Mouse (Mus musculus) embryonic facial prominence, embryonic 12.5 days (tissue): ENCODE measurements at regions not wholly inside any gene's neighbourhood (a gene's known extent, or its start where the extent isn't known, plus 50 kb on each side); places are given as distances from the start of the nearest gene placed in this dataset.

Source experiments
- ATAC-seq: fragments of 200-750 bp; cut with Nextera tagmentation; 2 replicates; pipeline ENCODE4 v1.8.0; 2017; ENCODE audit not compliant: insufficient number of reproducible peaks, insufficient read depth, low FRiP score, low TSS enrichment
- H3K27ac ChIP-seq: fragments of 300-500 bp; sonication (generic); 2 replicates; pipeline ENCODE4 v1.5.1; 2016; ENCODE audit warnings: mild to moderate bottlenecking
- H3K27me3 ChIP-seq: fragments of 300-500 bp; sonication (generic); 2 replicates; pipeline ENCODE4 v1.6.1; 2016; ENCODE audit warnings: mild to moderate bottlenecking, moderate library complexity
- H3K36me3 ChIP-seq: fragments of 300-500 bp; sonication (generic); 2 replicates; pipeline ENCODE4 v1.6.1; 2016; ENCODE audit warnings: mild to moderate bottlenecking
- H3K4me1 ChIP-seq: fragments of 300-500 bp; sonication (generic); 2 replicates; pipeline ENCODE4 v1.6.1; 2016
- H3K4me2 ChIP-seq: fragments of 300-500 bp; sonication (generic); replicated peaks from 2 replicates; pipeline ENCODE4 v1.6.1; 2016; ENCODE audit warnings: mild to moderate bottlenecking, moderate library complexity
- H3K4me3 ChIP-seq: fragments of 300-500 bp; sonication (generic); 2 replicates; pipeline ENCODE4 v1.5.1; 2016; ENCODE audit warnings: mild to moderate bottlenecking
- H3K9ac ChIP-seq: fragments of 300-500 bp; sonication (generic); 2 replicates; pipeline ENCODE4 v1.6.1; 2016; ENCODE audit warnings: mild to moderate bottlenecking, moderate library complexity
- H3K9me3 ChIP-seq: fragments of 300-500 bp; sonication (generic); 2 replicates; pipeline ENCODE4 v1.6.1; 2016; ENCODE audit warnings: mild to moderate bottlenecking, moderate library complexity
- WGBS: fragments of 180-500 bp; shearing (Covaris S2); methylation state at CpG from one replicate; pipeline ENCODE4 v1.1.7; 2016; 5-methylcytosine and 5-hydroxymethylcytosine counted together

DNA sequence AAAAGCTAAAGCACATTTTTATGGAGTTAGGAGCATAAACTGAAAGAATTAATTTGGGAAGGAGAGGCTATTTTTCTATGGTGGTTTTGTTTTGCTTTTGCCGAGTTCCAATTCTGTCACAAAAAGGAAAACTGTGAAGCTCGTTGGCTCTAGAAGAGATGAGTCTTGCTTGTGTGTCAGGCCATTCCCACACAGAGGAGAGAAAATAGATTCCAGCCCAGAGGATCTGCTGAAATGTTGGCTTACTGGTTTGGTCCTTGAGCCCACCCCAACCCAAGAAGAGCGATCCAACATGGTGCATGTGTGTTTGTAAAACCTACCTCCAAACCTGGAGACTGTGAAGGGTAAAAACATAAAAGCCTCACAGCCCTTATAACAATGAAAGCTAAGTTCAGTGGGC lies 138.0 kb downstream of the Lmo4 start:
- Histone ChIP-seq H3K27ac (no peak overlapping the region), H3K27me3 (no peaks in the 10 kb centered on the region), H3K9me3 (no peaks in the 10 kb centered on the region), H3K9ac (no peak overlapping the region), H3K4me3 (no peak overlapping the region), H3K4me1 (no peaks in the 10 kb centered on the region), H3K36me3 (no peaks in the 10 kb centered on the region), H3K4me2 (no peak overlapping the region)
- 83% methylated on average over 3 of the region's 3 CpGs for WGBS
- no peak for ATAC-seq

DNA sequence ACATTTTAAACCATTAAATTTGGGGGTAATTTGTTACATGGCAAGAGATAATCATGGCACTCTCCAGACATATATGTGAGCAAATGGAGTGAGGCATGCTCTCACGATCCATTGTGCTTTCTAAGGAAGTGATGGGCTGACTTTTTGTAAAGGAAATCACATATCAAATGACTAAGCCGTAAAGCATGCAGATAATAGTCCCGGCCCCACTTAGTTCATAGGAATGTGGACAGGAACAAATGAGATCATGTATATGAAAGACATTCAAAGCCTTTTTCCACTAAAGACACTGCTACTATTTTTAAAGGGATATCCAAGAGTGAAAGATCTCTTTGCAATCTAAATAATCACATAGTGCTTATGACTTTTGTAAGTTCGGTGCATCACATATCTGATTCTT lies 146.9 kb downstream of the Lmo4 start:
- Histone ChIP-seq H3K27ac (no peak overlapping the region), H3K4me2 (no peak overlapping the region), H3K36me3 (no peaks in the 10 kb centered on the region), H3K9me3 (no peaks in the 10 kb centered on the region), H3K4me3 (no peak overlapping the region), H3K9ac (no peak overlapping the region), H3K4me1 (no peaks in the 10 kb centered on the region; the same call in 1 of the 2 replicates), H3K27me3 (no peaks in the 10 kb centered on the region)
- 59% methylated on average over 4 of the region's 4 CpGs for WGBS
- ATAC-seq: no peak

DNA sequence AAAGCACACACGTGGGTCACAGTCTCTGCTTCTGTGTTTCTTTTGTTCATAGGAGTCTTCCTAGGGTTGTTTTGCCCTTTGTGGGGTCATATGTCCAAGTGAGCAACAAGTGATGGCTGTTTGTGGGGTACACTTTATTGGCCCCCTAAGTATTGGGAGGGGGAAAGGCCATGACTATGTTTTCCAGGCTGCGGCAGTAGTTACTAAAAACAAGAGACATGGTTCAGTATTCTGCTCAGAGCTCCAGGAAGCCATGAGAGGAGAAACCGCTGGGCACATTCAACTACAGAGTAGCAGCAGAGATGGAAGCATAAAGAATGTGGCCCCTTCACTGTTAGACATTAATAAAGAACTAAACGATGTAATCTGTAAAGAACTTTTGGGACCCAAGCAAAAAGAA lies 154.7 kb downstream of the Lmo4 start:
- no peak overlapping the region for H3K9ac ChIP-seq
- H3K36me3 ChIP-seq: no peaks in the 10 kb centered on the region
- ATAC-seq: no peak
- no peak overlapping the region for H3K4me3 ChIP-seq
- no peak overlapping the region for H3K27ac ChIP-seq
- no peaks in the 10 kb centered on the region for H3K27me3 ChIP-seq
- 0 out of 2 replicates have a peak, but pooled peaks cover 2% of the 10 kb centered on the region for H3K4me1 ChIP-seq
- no peak overlapping the region for H3K4me2 ChIP-seq
- no peaks in the 10 kb centered on the region for H3K9me3 ChIP-seq
- 74% methylated on average over 4 of the region's 4 CpGs for whole genome bisulfite sequencing

DNA sequence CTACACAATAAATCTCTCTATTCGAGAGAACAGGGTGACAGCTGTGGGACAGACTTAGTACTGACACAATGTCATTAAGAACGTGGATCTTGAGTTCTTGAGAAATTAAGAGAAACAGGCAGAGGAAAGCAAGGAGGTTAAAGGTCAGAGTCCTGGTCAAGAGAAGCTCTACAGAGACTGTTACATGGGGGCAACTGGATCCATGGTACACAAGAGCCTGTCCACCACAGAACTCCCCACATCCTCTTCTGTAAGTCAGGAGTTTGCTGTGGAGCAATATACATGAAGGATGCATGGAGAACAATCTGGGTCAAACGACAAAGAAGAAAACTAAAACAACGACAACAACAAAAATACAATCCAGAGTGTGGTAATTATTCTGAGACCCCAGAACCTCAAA lies 155.8 kb downstream of the Lmo4 start:
- no peak overlapping the region for H3K27ac ChIP-seq

DNA sequence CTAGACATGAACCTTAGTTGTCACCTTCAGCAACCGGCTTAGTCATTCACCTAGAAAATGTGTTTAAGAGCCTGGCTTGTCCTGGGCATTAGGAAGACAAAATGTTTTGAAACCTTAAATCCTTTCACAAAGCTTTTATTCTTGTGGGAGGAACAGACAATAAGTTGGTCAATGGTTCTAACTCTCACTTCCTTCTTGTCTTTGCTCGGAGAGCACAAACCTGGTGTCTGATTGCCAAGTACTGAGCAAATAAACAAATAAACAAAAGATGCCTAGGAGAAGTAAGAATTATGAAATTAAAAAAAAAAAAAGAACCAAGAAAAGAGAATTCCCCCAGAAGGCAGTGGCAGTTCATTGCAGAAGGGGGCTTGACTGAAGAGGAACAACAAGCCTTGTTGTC lies 160.7 kb downstream of the Lmo4 start:
- Histone ChIP-seq H3K27ac (no peak overlapping the region), H3K36me3 (no peaks in the 10 kb centered on the region), H3K27me3 (no peaks in the 10 kb centered on the region), H3K4me1 (peaks cover 4% of the 10 kb centered on the region; the same call in 1 of the 2 replicates), H3K4me2 (no peak overlapping the region), H3K4me3 (no peak overlapping the region), H3K9me3 (no peaks in the 10 kb centered on the region), H3K9ac (no peak overlapping the region)
- no peak for ATAC-seq
- 76% methylated on average over 2 of the region's 2 CpGs for WGBS

More for the DNA sequence above, 155.8 kb downstream of the Lmo4 start:
- Histone ChIP-seq H3K9ac (no peak overlapping the region), H3K9me3 (no peaks in the 10 kb centered on the region), H3K4me1 (0 out of 2 replicates have a peak, but pooled peaks cover 2% of the 10 kb centered on the region), H3K4me3 (no peak overlapping the region), H3K36me3 (no peaks in the 10 kb centered on the region), H3K4me2 (no peak overlapping the region), H3K27me3 (no peaks in the 10 kb centered on the region)
- 44% methylated on average over 4 of the region's 4 CpGs for WGBS
- ATAC-seq: no peak

DNA sequence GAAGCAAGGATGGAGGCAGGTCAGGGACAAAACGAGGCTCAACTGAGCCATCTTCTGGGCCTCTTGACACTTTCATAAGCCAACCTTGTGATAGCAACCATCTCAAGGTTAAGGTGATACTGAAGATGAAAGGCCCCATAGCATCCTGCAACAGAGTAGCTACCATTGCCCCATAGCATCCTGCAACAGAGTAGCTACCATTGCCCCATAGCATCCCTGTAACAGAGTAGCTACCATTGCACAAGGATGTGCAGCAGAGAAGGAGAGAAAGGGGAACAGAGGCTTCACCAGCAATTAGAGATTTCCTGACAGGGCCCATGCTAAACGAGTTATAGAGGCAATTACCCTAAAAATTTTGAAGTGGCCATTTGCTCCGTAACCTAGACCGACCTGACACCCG lies 163.2 kb downstream of the Lmo4 start:
- H3K4me2 ChIP-seq: no peak overlapping the region
- 71% methylated on average over 5 of the region's 5 CpGs for WGBS
- no peak overlapping the region for H3K9ac ChIP-seq
- H3K4me1 ChIP-seq: peaks cover 4% of the 10 kb centered on the region; the same call in 1 of the 2 replicates
- H3K36me3 ChIP-seq: no peaks in the 10 kb centered on the region
- no peaks in the 10 kb centered on the region for H3K9me3 ChIP-seq
- no peak overlapping the region for H3K27ac ChIP-seq
- no peak overlapping the region for H3K4me3 ChIP-seq
- no peaks in the 10 kb centered on the region for H3K27me3 ChIP-seq
- ATAC-seq: no peak

DNA sequence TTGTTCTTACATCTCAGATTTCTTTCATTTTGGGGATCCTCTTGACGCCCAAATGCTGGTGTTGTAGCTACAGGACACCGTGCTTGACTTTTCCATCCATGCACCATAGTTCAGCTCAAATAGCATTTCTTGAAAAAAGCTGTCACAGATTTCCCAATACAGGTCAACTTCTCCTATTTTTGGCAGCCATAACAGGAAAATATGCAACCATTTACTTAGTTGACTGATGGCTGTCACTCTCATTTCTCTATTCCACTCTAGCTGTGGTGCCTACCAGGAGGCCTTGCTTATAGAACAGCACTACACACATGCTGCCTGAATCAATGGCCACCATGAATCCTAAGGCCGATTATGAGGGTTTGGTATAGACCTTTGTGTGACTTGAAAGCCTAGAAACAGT lies 165.5 kb downstream of the Lmo4 start:
- H3K27me3 ChIP-seq: no peaks in the 10 kb centered on the region
- ATAC-seq: no peak
- H3K9me3 ChIP-seq: no peaks in the 10 kb centered on the region
- no peak overlapping the region for H3K27ac ChIP-seq
- WGBS: 91% methylated on average over 3 of the region's 3 CpGs
- no peaks in the 10 kb centered on the region for H3K36me3 ChIP-seq
- peaks cover 4% of the 10 kb centered on the region; the same call in 1 of the 2 replicates for H3K4me1 ChIP-seq
- no peak overlapping the region for H3K4me3 ChIP-seq
- no peak overlapping the region for H3K4me2 ChIP-seq
- no peak overlapping the region for H3K9ac ChIP-seq

DNA sequence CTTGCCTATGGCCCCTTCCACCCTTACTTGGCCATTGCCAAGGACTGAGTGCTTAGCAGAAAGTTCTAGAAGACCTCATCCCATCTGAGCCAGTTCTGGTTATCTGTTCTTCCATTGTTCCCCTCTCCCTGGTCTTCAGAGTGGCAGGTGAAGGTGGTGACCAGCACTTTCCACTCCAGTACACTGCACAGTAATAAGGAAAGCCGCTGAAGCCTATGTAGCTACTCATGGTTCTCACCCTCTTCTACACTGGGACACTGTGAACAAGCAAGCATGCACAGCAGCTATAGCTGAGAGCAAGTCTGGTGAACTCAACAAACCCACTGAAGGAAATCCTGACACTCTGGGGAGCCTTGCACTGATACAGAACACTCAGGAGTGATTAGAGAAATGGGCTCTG lies 175.4 kb downstream of the Lmo4 start:
- no peak overlapping the region for H3K27ac ChIP-seq

DNA sequence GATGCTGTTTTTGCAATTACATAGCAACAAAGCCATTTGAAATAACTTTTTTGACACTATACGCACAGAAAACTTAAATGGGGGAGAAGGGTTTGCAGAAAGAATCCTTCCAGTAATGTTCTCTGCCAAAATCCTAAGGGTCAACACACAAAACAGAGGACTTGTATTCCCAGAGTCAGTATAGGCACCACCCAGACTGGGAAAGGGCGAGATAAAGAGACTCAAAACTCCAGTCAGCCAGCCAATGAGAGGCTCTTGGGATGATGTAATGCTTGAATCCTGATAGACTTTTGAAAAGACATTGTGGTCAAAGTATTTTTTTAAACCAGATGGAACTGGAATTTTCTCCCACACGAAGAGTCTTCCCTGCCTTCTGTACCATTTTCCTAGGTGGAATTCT lies 175.9 kb downstream of the Lmo4 start:
- no peak overlapping the region for H3K4me2 ChIP-seq
- ATAC-seq: no peak
- H3K4me3 ChIP-seq: no peak overlapping the region
- H3K9me3 ChIP-seq: no peaks in the 10 kb centered on the region
- no peaks in the 10 kb centered on the region for H3K36me3 ChIP-seq
- WGBS: 81% methylated on average over 3 of the region's 3 CpGs
- no peaks in the 10 kb centered on the region for H3K4me1 ChIP-seq
- H3K27ac ChIP-seq: no peak overlapping the region
- H3K9ac ChIP-seq: no peak overlapping the region
- H3K27me3 ChIP-seq: no peaks in the 10 kb centered on the region

More for the DNA sequence above, 175.4 kb downstream of the Lmo4 start:
- no peak for ATAC-seq
- WGBS: 96% methylated on average over 1 of the region's 1 CpGs
- H3K27me3 ChIP-seq: no peaks in the 10 kb centered on the region
- H3K9me3 ChIP-seq: no peaks in the 10 kb centered on the region
- H3K4me2 ChIP-seq: no peak overlapping the region
- H3K4me3 ChIP-seq: no peak overlapping the region
- H3K4me1 ChIP-seq: no peaks in the 10 kb centered on the region
- no peak overlapping the region for H3K9ac ChIP-seq
- no peaks in the 10 kb centered on the region for H3K36me3 ChIP-seq

DNA sequence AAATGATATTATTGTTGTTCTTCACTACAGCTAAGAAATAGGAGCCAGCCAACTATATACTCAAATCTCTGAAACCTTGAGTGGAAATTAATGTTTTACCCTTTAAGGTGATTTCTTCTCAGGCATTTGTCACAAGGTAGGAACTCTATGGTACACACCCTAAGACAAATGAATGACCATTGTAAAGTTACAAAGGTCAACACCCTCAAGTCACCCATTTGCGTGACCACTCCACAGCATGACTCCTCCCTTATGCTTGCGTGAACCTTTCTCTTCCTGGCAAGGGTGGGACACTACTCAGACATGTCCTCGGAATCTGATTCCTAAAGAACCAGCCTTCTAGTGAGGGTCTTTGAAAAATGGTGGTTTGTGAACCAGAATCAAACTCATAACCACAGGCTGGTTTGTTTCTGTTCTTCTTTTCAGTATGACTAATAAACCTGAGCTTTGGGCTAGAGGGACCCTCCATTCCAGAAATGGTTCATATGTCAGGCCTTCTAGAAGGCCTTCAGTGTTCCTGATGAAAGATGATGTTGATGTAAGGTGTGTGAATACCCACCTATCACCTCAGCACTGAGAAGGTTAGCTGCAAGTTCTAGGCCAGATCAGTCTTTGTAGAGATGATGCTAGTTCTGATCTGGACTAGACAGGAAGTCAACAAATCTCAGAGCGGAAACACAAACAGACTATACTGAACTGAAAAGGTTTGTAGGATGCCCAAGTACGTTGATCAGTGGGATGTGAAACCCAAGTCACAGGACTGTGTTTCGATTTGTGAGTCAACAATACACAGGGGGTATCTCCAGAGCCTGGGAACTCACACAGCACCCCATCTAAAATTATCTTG lies 177.7 kb downstream of the Lmo4 start:
- Histone ChIP-seq H3K9me3 (no peaks in the 10 kb centered on the region), H3K9ac (no peak overlapping the region), H3K36me3 (no peaks in the 10 kb centered on the region), H3K4me3 (no peak overlapping the region), H3K4me1 (no peaks in the 10 kb centered on the region), H3K4me2 (no peak overlapping the region), H3K27me3 (no peaks in the 10 kb centered on the region), H3K27ac (no peak overlapping the region)
- WGBS: 87% methylated on average over 6 of the region's 6 CpGs
- no peak for ATAC-seq

DNA sequence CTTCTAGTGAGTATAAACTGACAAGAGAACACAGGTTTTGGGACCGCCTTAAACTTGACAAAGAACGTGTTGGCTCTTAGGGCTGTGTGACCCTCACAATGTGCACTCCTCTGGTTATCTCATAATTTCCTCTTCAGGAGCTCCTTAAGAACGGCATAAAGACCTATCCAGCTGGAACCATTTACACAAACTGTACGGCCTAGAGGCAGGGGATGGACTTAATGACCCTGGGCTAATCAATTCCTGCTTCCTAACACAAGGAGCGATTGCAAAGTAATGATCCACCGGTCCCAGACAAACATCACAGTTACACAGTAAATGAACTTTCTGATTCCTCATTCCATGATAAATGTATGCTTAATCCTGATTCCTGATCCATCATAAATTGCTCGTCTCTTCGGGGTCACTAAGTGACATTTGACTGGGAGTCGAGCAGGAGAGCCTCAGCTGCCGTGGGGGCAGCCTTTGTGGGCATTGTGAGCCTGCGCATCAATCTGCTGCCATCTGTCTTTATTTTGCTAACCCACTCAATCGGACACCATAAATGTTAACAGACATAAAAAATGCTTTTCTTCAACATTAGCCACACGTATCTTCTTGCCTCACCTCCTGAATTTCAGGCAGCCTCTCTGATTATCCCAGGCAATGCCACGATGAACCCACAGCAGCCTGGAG lies 179.4 kb downstream of the Lmo4 start:
- Histone ChIP-seq H3K4me2 (no peak overlapping the region), H3K27ac (no peak overlapping the region), H3K27me3 (no peaks in the 10 kb centered on the region), H3K36me3 (no peaks in the 10 kb centered on the region), H3K4me1 (peaks cover 2% of the 10 kb centered on the region; the same call in 1 of the 2 replicates), H3K9me3 (no peaks in the 10 kb centered on the region), H3K9ac (no peak overlapping the region), H3K4me3 (no peak overlapping the region)
- no peak for ATAC-seq
- 34% methylated on average over 14 of the region's 14 CpGs for WGBS

DNA sequence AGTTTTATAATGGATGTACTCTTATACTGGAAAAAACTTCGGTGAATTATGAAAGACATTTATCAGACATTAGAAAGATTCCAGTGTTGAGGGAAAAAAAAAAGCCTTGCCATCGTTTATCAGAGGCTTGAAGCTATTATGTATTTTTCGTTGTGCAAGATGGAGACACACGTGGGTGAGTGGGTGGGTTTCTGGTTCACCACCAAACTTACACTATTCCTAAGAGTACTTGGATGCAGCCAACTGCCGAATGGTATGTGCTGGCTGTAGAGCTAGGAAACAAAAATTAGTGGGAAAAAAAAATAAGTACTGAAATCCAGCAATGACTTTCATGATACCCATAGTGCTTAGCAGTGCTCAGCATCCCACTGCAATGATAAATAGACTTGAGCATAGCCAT lies 180.8 kb downstream of the Lmo4 start:
- Histone ChIP-seq H3K4me1 (peaks cover 9% of the 10 kb centered on the region; the same call in 1 of the 2 replicates), H3K9ac (no peak overlapping the region), H3K9me3 (no peaks in the 10 kb centered on the region), H3K4me2 (no peak overlapping the region), H3K4me3 (no peak overlapping the region), H3K36me3 (no peaks in the 10 kb centered on the region), H3K27ac (no peak overlapping the region), H3K27me3 (no peaks in the 10 kb centered on the region)
- WGBS: 76% methylated on average over 5 of the region's 5 CpGs
- ATAC-seq: no peak
